Mouse (Mus musculus): ENCODE data around the gene Rps29. TPM values are rescaled to one million over a fixed set of nuclear protein-coding genes. Genes with fewer than 3 reads are reported as not detected.

Rps29 gene
- polyA plus RNA-seq, 1 experiment from 2014 or later, result 1,400 TPM

GRCm38 (mm10) chr12:69156436-69156835, 2.5 kb downstream of the Rps29 start:
- Histone ChIP-seq H3K4me2 (no peak overlapping the region), H3K27ac (ENCODE audit: low read depth, low read length) (no peak overlapping the region), H3K27me3 (ENCODE audit: control insufficient read depth, insufficient read depth, low read length) (no peaks in the 10 kb centered on the region), H3K4me1 (ENCODE audit: control insufficient read depth, insufficient read depth, low read length) (0 out of 2 replicates have a peak, but pooled peaks cover 3% of the 10 kb centered on the region), H3K36me3 (ENCODE audit: control insufficient read depth, insufficient read depth, low read length) (peaks cover 18% of the 10 kb centered on the region), H3K9me3 (replicated peaks; ENCODE audit: control insufficient read depth, low read length) (no peaks in the 10 kb centered on the region), H3K9ac (ENCODE audit: low read depth, low read length) (no peak overlapping the region), H3K4me3 (ENCODE audit: low read depth, low read length) (no peak overlapping the region)
- ATAC-seq (replicated peaks; ENCODE audit: insufficient number of reproducible peaks, low FRiP score, low TSS enrichment), result no peak
- 81% methylated on average over 4 of the region's 4 CpGs for WGBS (ENCODE audit: insufficient replicate concordance)

- no peaks in the 10 kb centered on the region for H3K9me3 ChIP-seq (replicated peaks; ENCODE audit: control insufficient read depth, low read length)
- ATAC-seq (replicated peaks; ENCODE audit: insufficient number of reproducible peaks, low FRiP score, low TSS enrichment), result no peak
- H3K4me2 ChIP-seq, result no peak overlapping the region
- H3K27ac ChIP-seq (ENCODE audit: low read depth, low read length), result no peak overlapping the region
- no peak overlapping the region for H3K4me3 ChIP-seq (ENCODE audit: low read depth, low read length)
- H3K27me3 ChIP-seq (ENCODE audit: control insufficient read depth, insufficient read depth, low read length), result no peaks in the 10 kb centered on the region
- 0 out of 2 replicates have a peak, but pooled peaks cover 3% of the 10 kb centered on the region for H3K4me1 ChIP-seq (ENCODE audit: control insufficient read depth, insufficient read depth, low read length)
- H3K9ac ChIP-seq (ENCODE audit: low read depth, low read length), result no peak overlapping the region
- H3K36me3 ChIP-seq (ENCODE audit: control insufficient read depth, insufficient read depth, low read length), result peaks cover 18% of the 10 kb centered on the region
- 77% methylated on average over 2 of the region's 2 CpGs for WGBS (ENCODE audit: insufficient replicate concordance)
These were observed 3.1 kb downstream of the Rps29 start for GRCm38 (mm10) chr12:69155923-69156322.

- H3K4me3 ChIP-seq (ENCODE audit: low read depth, low read length), result no peak overlapping the region
- H3K9ac ChIP-seq (ENCODE audit: low read depth, low read length), result no peak overlapping the region
- no peaks in the 10 kb centered on the region for H3K9me3 ChIP-seq (replicated peaks; ENCODE audit: control insufficient read depth, low read length)
- H3K4me1 ChIP-seq (ENCODE audit: control insufficient read depth, insufficient read depth, low read length), result 0 out of 2 replicates have a peak, but pooled peaks cover 3% of the 10 kb centered on the region
- H3K27me3 ChIP-seq (ENCODE audit: control insufficient read depth, insufficient read depth, low read length), result no peaks in the 10 kb centered on the region
- no peak overlapping the region for H3K4me2 ChIP-seq
- 78% methylated on average over 13 of the region's 13 CpGs for WGBS (ENCODE audit: insufficient replicate concordance)
- no peak for ATAC-seq (replicated peaks; ENCODE audit: insufficient number of reproducible peaks, low FRiP score, low TSS enrichment)
- no peak overlapping the region for H3K27ac ChIP-seq (ENCODE audit: low read depth, low read length)
- no peaks in the 10 kb centered on the region for H3K36me3 ChIP-seq (ENCODE audit: control insufficient read depth, insufficient read depth, low read length)
These were observed 8.9 kb downstream of the Rps29 start for GRCm38 (mm10) chr12:69150049-69150448.

- no peak for ATAC-seq (replicated peaks; ENCODE audit: insufficient number of reproducible peaks, low FRiP score, low TSS enrichment)
- Histone ChIP-seq H3K9ac (ENCODE audit: low read depth, low read length) (no peak overlapping the region), H3K27ac (ENCODE audit: low read depth, low read length) (no peak overlapping the region), H3K4me3 (ENCODE audit: low read depth, low read length) (no peak overlapping the region), H3K36me3 (ENCODE audit: control insufficient read depth, insufficient read depth, low read length) (no peaks in the 10 kb centered on the region), H3K27me3 (ENCODE audit: control insufficient read depth, insufficient read depth, low read length) (no peaks in the 10 kb centered on the region), H3K4me2 (no peak overlapping the region), H3K4me1 (ENCODE audit: control insufficient read depth, insufficient read depth, low read length) (0 out of 2 replicates have a peak, but pooled peaks cover 3% of the 10 kb centered on the region), H3K9me3 (replicated peaks; ENCODE audit: control insufficient read depth, low read length) (no peaks in the 10 kb centered on the region)
- WGBS (ENCODE audit: insufficient replicate concordance), result 78% methylated on average over 5 of the region's 5 CpGs
These were observed 11.7 kb downstream of the Rps29 start for GRCm38 (mm10) chr12:69147166-69147735.

- H3K4me2 ChIP-seq, result no peak overlapping the region
- WGBS (ENCODE audit: insufficient replicate concordance), result 81% methylated on average over 6 of the region's 6 CpGs
- H3K4me3 ChIP-seq (ENCODE audit: low read depth, low read length), result no peak overlapping the region
- no peak overlapping the region for H3K27ac ChIP-seq (ENCODE audit: low read depth, low read length)
- H3K36me3 ChIP-seq (ENCODE audit: control insufficient read depth, insufficient read depth, low read length), result no peaks in the 10 kb centered on the region
- no peak for ATAC-seq (replicated peaks; ENCODE audit: insufficient number of reproducible peaks, low FRiP score, low TSS enrichment)
- 0 out of 2 replicates have a peak, but pooled peaks cover 3% of the 10 kb centered on the region for H3K4me1 ChIP-seq (ENCODE audit: control insufficient read depth, insufficient read depth, low read length)
- no peaks in the 10 kb centered on the region for H3K9me3 ChIP-seq (replicated peaks; ENCODE audit: control insufficient read depth, low read length)
- no peak overlapping the region for H3K9ac ChIP-seq (ENCODE audit: low read depth, low read length)
- no peaks in the 10 kb centered on the region for H3K27me3 ChIP-seq (ENCODE audit: control insufficient read depth, insufficient read depth, low read length)
These were observed 15.5 kb downstream of the Rps29 start for GRCm38 (mm10) chr12:69143460-69143859.

- Histone ChIP-seq H3K4me2 (no peak overlapping the region), H3K4me3 (ENCODE audit: low read depth, low read length) (no peak overlapping the region), H3K36me3 (ENCODE audit: control insufficient read depth, insufficient read depth, low read length) (no peaks in the 10 kb centered on the region), H3K27me3 (ENCODE audit: control insufficient read depth, insufficient read depth, low read length) (no peaks in the 10 kb centered on the region), H3K27ac (ENCODE audit: low read depth, low read length) (no peak overlapping the region), H3K9ac (ENCODE audit: low read depth, low read length) (no peak overlapping the region), H3K9me3 (replicated peaks; ENCODE audit: control insufficient read depth, low read length) (no peaks in the 10 kb centered on the region), H3K4me1 (ENCODE audit: control insufficient read depth, insufficient read depth, low read length) (no peaks in the 10 kb centered on the region)
- WGBS (ENCODE audit: insufficient replicate concordance), result 79% methylated on average over 7 of the region's 7 CpGs
- ATAC-seq (replicated peaks; ENCODE audit: insufficient number of reproducible peaks, low FRiP score, low TSS enrichment), result no peak
These were observed 19.1 kb downstream of the Rps29 start for GRCm38 (mm10) chr12:69139841-69140240.

- WGBS (ENCODE audit: insufficient replicate concordance), result 74% methylated on average over 3 of the region's 3 CpGs
These were observed 19.8 kb downstream of the Rps29 start for GRCm38 (mm10) chr12:69139201-69139600.

GRCm38 (mm10) chr12:69131981-69132380, 27.0 kb downstream of the Rps29 start:
- Histone ChIP-seq H3K4me3 (ENCODE audit: low read depth, low read length) (no peak overlapping the region), H3K9ac (ENCODE audit: low read depth, low read length) (no peak overlapping the region), H3K36me3 (ENCODE audit: control insufficient read depth, insufficient read depth, low read length) (no peaks in the 10 kb centered on the region), H3K4me2 (no peak overlapping the region), H3K27ac (ENCODE audit: low read depth, low read length) (no peak overlapping the region), H3K27me3 (ENCODE audit: control insufficient read depth, insufficient read depth, low read length) (no peaks in the 10 kb centered on the region), H3K9me3 (replicated peaks; ENCODE audit: control insufficient read depth, low read length) (no peaks in the 10 kb centered on the region), H3K4me1 (ENCODE audit: control insufficient read depth, insufficient read depth, low read length) (no peaks in the 10 kb centered on the region)
- no peak for ATAC-seq (replicated peaks; ENCODE audit: insufficient number of reproducible peaks, low FRiP score, low TSS enrichment)
- 7% methylated on average over 10 of the region's 10 CpGs for WGBS (ENCODE audit: insufficient replicate concordance)

More at GRCm38 (mm10) chr12:69139201-69139600, 19.8 kb downstream of the Rps29 start:
- H3K4me2 ChIP-seq, result no peak overlapping the region
- no peak overlapping the region for H3K4me3 ChIP-seq (ENCODE audit: low read depth, low read length)
- ATAC-seq (replicated peaks; ENCODE audit: insufficient number of reproducible peaks, low FRiP score, low TSS enrichment), result no peak
- H3K9me3 ChIP-seq (replicated peaks; ENCODE audit: control insufficient read depth, low read length), result no peaks in the 10 kb centered on the region
- H3K27ac ChIP-seq (ENCODE audit: low read depth, low read length), result no peak overlapping the region
- H3K36me3 ChIP-seq (ENCODE audit: control insufficient read depth, insufficient read depth, low read length), result no peaks in the 10 kb centered on the region
- no peak overlapping the region for H3K9ac ChIP-seq (ENCODE audit: low read depth, low read length)
- no peaks in the 10 kb centered on the region for H3K27me3 ChIP-seq (ENCODE audit: control insufficient read depth, insufficient read depth, low read length)
- no peaks in the 10 kb centered on the region for H3K4me1 ChIP-seq (ENCODE audit: control insufficient read depth, insufficient read depth, low read length)

GRCm38 (mm10) chr12:69131267-69131666, 27.7 kb downstream of the Rps29 start:
- H3K4me2 ChIP-seq, result no peak overlapping the region
- H3K9ac ChIP-seq (ENCODE audit: low read depth, low read length), result no peak overlapping the region
- no peaks in the 10 kb centered on the region for H3K4me1 ChIP-seq (ENCODE audit: control insufficient read depth, insufficient read depth, low read length)
- no peak overlapping the region for H3K27ac ChIP-seq (ENCODE audit: low read depth, low read length)
- H3K27me3 ChIP-seq (ENCODE audit: control insufficient read depth, insufficient read depth, low read length), result no peaks in the 10 kb centered on the region
- no peak overlapping the region for H3K4me3 ChIP-seq (ENCODE audit: low read depth, low read length)
- H3K36me3 ChIP-seq (ENCODE audit: control insufficient read depth, insufficient read depth, low read length), result no peaks in the 10 kb centered on the region
- 68% methylated on average over 6 of the region's 6 CpGs for WGBS (ENCODE audit: insufficient replicate concordance)
- no peaks in the 10 kb centered on the region for H3K9me3 ChIP-seq (replicated peaks; ENCODE audit: control insufficient read depth, low read length)
- ATAC-seq (replicated peaks; ENCODE audit: insufficient number of reproducible peaks, low FRiP score, low TSS enrichment), result no peak

Measured in heart, embryonic 11.5 days (tissue).